13 mouse cellular contexts compared by ENCODE assay signal in the genomic region with DNA sequence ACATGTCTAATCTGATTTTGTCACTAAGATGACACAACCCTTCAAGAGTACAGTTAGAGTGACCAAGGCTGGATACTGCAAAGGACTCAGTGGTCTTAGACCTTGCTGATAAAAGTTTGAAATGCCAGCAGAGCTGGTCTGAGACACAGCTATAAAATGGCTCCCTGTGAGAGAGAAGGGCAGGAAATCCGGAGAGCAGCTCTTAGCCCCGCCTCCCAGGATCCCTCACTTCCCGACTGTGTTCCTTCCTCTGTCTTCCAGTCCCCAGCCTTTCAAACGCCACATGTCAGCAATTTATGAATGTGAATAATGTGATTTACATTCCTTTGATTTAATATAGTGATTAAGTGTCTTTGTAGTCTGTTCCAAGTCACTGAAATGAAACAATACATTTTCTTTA.
DNase-seq lines count a peak whose midpoint lies in the region; ATAC-seq and TF ChIP-seq lines count a peak whose summit lies in the region.
"Had no signal": no experiment of that assay in that cellular context is flagged by ENCODE, and none has a peak within 500 bp of the region (broad histone marks: within the 10 kb centered on the region; RNA-seq: fewer than 3 reads in every experiment).

No protein-coding gene starts in this region.

- no peaks in the 10 kb centered on the region for H3K9me3 ChIP-seq in kidney, postnatal 0 days (replicated peaks; ENCODE audit: low read length)
- H3K9me3 ChIP-seq in forebrain, embryonic 15.5 days = no peaks in the 10 kb centered on the region
- H3K9me3 ChIP-seq: liver, embryonic 12.5 days had no signal

- no peaks in the 10 kb centered on the region for H3K27me3 ChIP-seq in kidney, postnatal 0 days (ENCODE audit: insufficient read depth, low read length)
- H3K27me3 ChIP-seq in forebrain, embryonic 15.5 days = no peaks in the 10 kb centered on the region
- H3K27me3 ChIP-seq: liver, embryonic 12.5 days; Patski had no signal

- H3K4me1 ChIP-seq in kidney, postnatal 0 days (replicated peaks; ENCODE audit: insufficient read depth, low read length) = no peaks in the 10 kb centered on the region
- H3K4me1 ChIP-seq in forebrain, embryonic 15.5 days = 0 out of 2 replicates have a peak, but pooled peaks cover 2% of the 10 kb centered on the region
- H3K4me1 ChIP-seq: liver, embryonic 12.5 days had no signal

- no peak for ATAC-seq in kidney, postnatal 0 days (replicated peaks; ENCODE audit: low FRiP score, low read depth)
- ATAC-seq in forebrain, embryonic 15.5 days (replicated peaks) = no peak; the same call in 1 of the 2 replicates
- ATAC-seq: liver, embryonic 12.5 days; lung, postnatal 0 days; Patski had no signal

- no peak overlapping the region for H3K9ac ChIP-seq in kidney, postnatal 0 days (ENCODE audit: low read depth, low read length)
- H3K9ac ChIP-seq in forebrain, embryonic 15.5 days (replicated peaks) = no peak overlapping the region
- H3K9ac ChIP-seq: liver, embryonic 12.5 days had no signal

- 36% methylated on average over 4 of the region's 4 CpGs for WGBS in kidney, postnatal 0 days
- 43% methylated on average over 4 of the region's 4 CpGs for WGBS in forebrain, embryonic 15.5 days

- no peaks in the 10 kb centered on the region for H3K36me3 ChIP-seq in kidney, postnatal 0 days (ENCODE audit: insufficient read depth, low read length)
- H3K36me3 ChIP-seq in forebrain, embryonic 15.5 days = no peaks in the 10 kb centered on the region
- H3K36me3 ChIP-seq: liver, embryonic 12.5 days had no signal

- no peak overlapping the region for H3K4me3 ChIP-seq in kidney, postnatal 0 days (replicated peaks; ENCODE audit: low read depth, low read length)
- H3K4me3 ChIP-seq in forebrain, embryonic 15.5 days = no peak overlapping the region
- H3K4me3 ChIP-seq: liver, embryonic 12.5 days; myocyte had no signal

- H3K4me2 ChIP-seq in kidney, postnatal 0 days (ENCODE audit: low read length) = no peak overlapping the region
- H3K4me2 ChIP-seq in forebrain, embryonic 15.5 days (replicated peaks) = no peak overlapping the region
- H3K4me2 ChIP-seq: liver, embryonic 12.5 days had no signal

- TF ChIP-seq CTCF in kidney, postnatal 0 days (IDR thresholded peaks at IDR 0.05; ENCODE audit: low read depth) = no peak

- H3K27ac ChIP-seq in kidney, postnatal 0 days = no peak overlapping the region
- H3K27ac ChIP-seq in forebrain, embryonic 15.5 days (replicated peaks) = 0 out of 2 replicates have a peak overlapping the region, but pooled peaks have one; percentile 5
- H3K27ac ChIP-seq: liver, embryonic 12.5 days had no signal

- DNase-seq in embryo, embryonic 11 days = peak; percentile 17
- DNase-seq in embryo, embryonic 10.5 days (ENCODE audit: low spot score) = no peak
- peak; percentile 58 for DNase-seq in kidney, postnatal 0 days (ENCODE audit: low spot score)
- no peak for DNase-seq in kidney, postnatal 25 days
- DNase-seq in MN1 (ENCODE audit: low spot score) = peak; percentile 52
- DNase-seq in layer of hippocampus, postnatal 36 days = no peak
- DNase-seq: cerebellum, adult 8-10 months; right cerebral cortex, adult 18-20 months had no signal

Comparison
In these comparisons a context has a peak if more than half of its experiments do, and no peak if none do; other contexts are left out.
1. DNase-seq: peak in embryo, embryonic 11 days (single experiment), kidney, postnatal 0 days (single experiment) and MN1 (single experiment); none in embryo, embryonic 10.5 days (single experiment), kidney, postnatal 25 days (0 of 2) and layer of hippocampus, postnatal 36 days (0 of 2).